Mouse (Mus musculus): ENCODE results near the gene Tomm34. TPM values are rescaled to one million over a fixed set of nuclear protein-coding genes. Genes with fewer than 3 reads are reported as not detected.

Gene Tomm34
- polyA plus RNA-seq, 1 experiment from 2014 or later = 48.3 TPM

DNA sequence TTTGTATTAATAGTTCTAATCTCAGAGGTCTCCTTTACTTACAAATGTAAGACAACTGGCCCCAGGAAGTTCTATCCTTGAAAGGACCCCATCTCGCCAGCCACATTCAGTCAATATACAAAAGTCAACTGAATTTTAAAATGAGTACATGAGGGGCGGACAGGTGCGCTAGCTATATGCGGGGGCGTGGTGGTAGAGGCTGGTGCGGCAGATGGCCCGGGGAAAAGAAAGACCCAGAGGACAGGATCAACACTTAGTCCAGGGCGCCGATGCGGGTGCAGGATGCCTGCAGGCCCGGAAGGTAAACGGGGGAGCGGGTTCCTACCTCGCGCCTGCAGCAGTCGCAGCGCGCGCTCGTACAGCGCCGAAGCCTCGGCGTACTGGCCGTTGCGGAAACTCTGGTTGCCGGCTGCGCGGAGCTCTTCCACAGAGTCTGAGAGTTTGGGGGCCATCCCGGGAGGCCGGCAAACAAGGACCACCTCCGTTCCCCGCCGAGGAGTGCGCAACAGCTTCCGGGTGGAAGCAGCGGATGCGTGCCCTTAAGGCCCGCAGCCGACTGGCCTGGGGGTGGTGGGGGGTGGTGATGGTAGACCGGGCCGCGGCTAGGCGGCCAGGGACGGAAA, 716 bp downstream of the Tomm34 start, which contains the start of gene Stk4:
Gene Stk4, plus strand, starts transcription at position 181 of the 623 bp plus-strand sequence.
- H3K36me3 ChIP-seq (replicated peaks; ENCODE audit: control insufficient read depth, insufficient read depth) = peaks cover 15% of the 10 kb centered on the region
- H3K9me3 ChIP-seq (ENCODE audit: control insufficient read depth, low read length) = no peaks in the 10 kb centered on the region
- H3K4me3 ChIP-seq (replicated peaks; ENCODE audit: low read length) = peak within 1 kb of the TSS; percentile 95
- ATAC-seq (ENCODE audit: low FRiP score) (peak; percentile 40; the same call in 1 of the 2 replicates), DNase-seq (ENCODE audit: low spot score) (peak; percentile 47)
- H3K4me1 ChIP-seq (replicated peaks; ENCODE audit: control insufficient read depth, insufficient read depth, low read length) = peaks cover 19% of the 10 kb centered on the region
- H3K27me3 ChIP-seq (ENCODE audit: control insufficient read depth, insufficient read depth, low read length) = no peaks in the 10 kb centered on the region
- peak within 1 kb of the TSS; percentile 88 for H3K4me2 ChIP-seq (replicated peaks)
- peak within 1 kb of the TSS; percentile 85 for H3K9ac ChIP-seq
- peak within 1 kb of the TSS; percentile 85 for H3K27ac ChIP-seq
- under 1% methylated on average over 45 of the region's 45 CpGs for WGBS

DNA sequence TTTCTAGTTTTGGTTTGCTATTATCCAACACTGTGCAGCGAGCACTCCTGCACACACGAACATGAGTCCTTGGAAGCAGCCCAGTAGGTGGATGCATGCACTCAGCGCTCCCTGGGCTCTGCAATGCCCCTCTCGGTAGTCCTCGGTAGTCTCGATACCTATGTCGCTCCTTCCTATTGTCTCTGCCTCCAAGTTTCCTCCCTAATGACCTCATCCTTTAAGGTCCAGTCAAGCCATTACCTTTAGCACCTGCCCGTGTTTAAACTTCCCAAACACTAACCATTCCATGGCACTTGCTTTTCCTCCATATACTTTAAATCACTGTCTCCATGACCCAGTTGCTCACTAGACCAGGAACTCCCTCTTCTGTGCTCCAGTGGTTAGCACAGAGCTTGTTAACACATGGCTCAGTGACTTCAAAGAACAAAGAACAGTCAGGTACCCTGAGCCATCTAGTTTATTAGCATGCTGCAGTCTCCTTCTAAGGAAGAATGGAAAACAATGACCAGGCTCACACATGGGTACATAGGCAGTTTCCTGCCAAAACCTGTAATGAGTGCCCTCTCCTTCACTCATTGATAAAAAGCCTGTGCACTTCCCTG, 11.2 kb downstream of the Tomm34 start:
- Histone ChIP-seq H3K36me3 (replicated peaks; ENCODE audit: control insufficient read depth, insufficient read depth) (peaks cover 91% of the 10 kb centered on the region), H3K4me2 (replicated peaks) (no peak overlapping the region), H3K27me3 (ENCODE audit: control insufficient read depth, insufficient read depth, low read length) (no peaks in the 10 kb centered on the region), H3K27ac (no peak overlapping the region), H3K4me1 (replicated peaks; ENCODE audit: control insufficient read depth, insufficient read depth, low read length) (no peaks in the 10 kb centered on the region), H3K4me3 (replicated peaks; ENCODE audit: low read length) (no peak overlapping the region), H3K9ac (no peak overlapping the region), H3K9me3 (ENCODE audit: control insufficient read depth, low read length) (no peaks in the 10 kb centered on the region)
- ATAC-seq (ENCODE audit: low FRiP score) (no peak), DNase-seq (ENCODE audit: low spot score) (no peak)
- 91% methylated on average over 8 of the region's 8 CpGs for WGBS

- Histone ChIP-seq H3K4me3 (replicated peaks; ENCODE audit: low read length) (no peak overlapping the region), H3K9me3 (ENCODE audit: control insufficient read depth, low read length) (no peaks in the 10 kb centered on the region), H3K9ac (no peak overlapping the region), H3K4me2 (replicated peaks) (no peak overlapping the region), H3K36me3 (replicated peaks; ENCODE audit: control insufficient read depth, insufficient read depth) (peaks cover 80% of the 10 kb centered on the region), H3K27ac (no peak overlapping the region), H3K4me1 (replicated peaks; ENCODE audit: control insufficient read depth, insufficient read depth, low read length) (no peaks in the 10 kb centered on the region), H3K27me3 (ENCODE audit: control insufficient read depth, insufficient read depth, low read length) (no peaks in the 10 kb centered on the region)
- DNase-seq (ENCODE audit: low spot score) (no peak), ATAC-seq (ENCODE audit: low FRiP score) (no peak)
- 95% methylated on average over 8 of the region's 8 CpGs for WGBS
Measured at GRCm38 (mm10) chr2:164054671-164055070, 16.3 kb downstream of the Tomm34 start.

DNA sequence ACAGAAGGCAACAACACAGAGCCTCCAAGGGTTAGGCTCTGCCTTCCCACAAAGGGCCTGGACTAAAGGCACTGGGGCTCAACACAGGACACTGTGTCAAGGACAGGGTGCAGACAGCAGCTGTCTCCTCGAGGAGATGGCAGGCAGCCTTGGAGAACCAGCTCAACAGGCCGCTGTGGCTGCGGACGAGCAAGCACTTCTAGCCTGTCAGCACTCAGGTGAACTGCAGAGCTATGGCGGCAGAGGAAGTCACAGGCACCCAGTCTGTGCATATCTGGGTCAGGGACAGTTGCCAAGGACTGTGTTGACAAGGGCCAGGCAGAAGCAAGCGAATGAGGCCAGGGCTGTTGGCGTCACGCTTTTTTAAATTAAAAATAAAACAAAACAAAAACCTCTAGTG, 17.2 kb downstream of the Tomm34 start:
- Histone ChIP-seq H3K4me3 (replicated peaks; ENCODE audit: low read length) (no peak overlapping the region), H3K4me2 (replicated peaks) (no peak overlapping the region), H3K27ac (no peak overlapping the region), H3K36me3 (replicated peaks; ENCODE audit: control insufficient read depth, insufficient read depth) (peaks cover 71% of the 10 kb centered on the region), H3K4me1 (replicated peaks; ENCODE audit: control insufficient read depth, insufficient read depth, low read length) (no peaks in the 10 kb centered on the region), H3K27me3 (ENCODE audit: control insufficient read depth, insufficient read depth, low read length) (no peaks in the 10 kb centered on the region), H3K9ac (no peak overlapping the region), H3K9me3 (ENCODE audit: control insufficient read depth, low read length) (no peaks in the 10 kb centered on the region)
- ATAC-seq (ENCODE audit: low FRiP score) (no peak), DNase-seq (ENCODE audit: low spot score) (no peak)
- WGBS = 92% methylated on average over 8 of the region's 8 CpGs

DNA sequence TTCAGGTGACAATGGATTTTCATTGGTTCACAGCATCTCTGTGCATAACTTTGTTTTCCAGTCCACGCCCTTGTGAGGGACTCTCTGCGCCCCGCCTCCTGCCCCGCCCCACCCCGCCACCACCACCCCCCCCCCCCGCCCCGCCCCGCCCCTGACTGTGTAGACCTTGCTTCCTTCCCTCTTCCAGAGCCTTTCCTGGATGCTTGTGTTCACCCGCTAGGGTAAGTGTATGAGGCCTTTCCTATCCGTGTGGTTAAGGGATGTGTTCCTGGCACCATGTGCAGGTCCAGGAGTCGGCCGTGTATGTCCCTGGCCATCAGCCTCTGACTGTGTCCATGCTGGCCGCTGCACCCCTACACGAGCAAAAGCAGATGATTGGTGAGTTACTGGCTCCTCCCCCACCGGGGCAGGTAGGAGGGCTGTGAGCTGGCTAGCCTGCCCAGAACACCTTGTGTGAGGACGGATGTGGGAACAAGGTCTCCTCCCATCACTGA, 23.7 kb downstream of the Tomm34 start:
- Histone ChIP-seq H3K9ac (no peak overlapping the region), H3K4me2 (replicated peaks) (peak overlapping the region; percentile 43), H3K27ac (no peak overlapping the region), H3K27me3 (ENCODE audit: control insufficient read depth, insufficient read depth, low read length) (no peaks in the 10 kb centered on the region), H3K4me1 (replicated peaks; ENCODE audit: control insufficient read depth, insufficient read depth, low read length) (no peaks in the 10 kb centered on the region), H3K9me3 (ENCODE audit: control insufficient read depth, low read length) (no peaks in the 10 kb centered on the region), H3K4me3 (replicated peaks; ENCODE audit: low read length) (peak overlapping the region; percentile 20), H3K36me3 (replicated peaks; ENCODE audit: control insufficient read depth, insufficient read depth) (peaks cover 11% of the 10 kb centered on the region)
- ATAC-seq (ENCODE audit: low FRiP score) = peak; percentile 37; the same call in 1 of the 2 replicates
- DNase-seq (ENCODE audit: low spot score) = no peak
- 6% methylated on average over 16 of the region's 16 CpGs for WGBS

DNA sequence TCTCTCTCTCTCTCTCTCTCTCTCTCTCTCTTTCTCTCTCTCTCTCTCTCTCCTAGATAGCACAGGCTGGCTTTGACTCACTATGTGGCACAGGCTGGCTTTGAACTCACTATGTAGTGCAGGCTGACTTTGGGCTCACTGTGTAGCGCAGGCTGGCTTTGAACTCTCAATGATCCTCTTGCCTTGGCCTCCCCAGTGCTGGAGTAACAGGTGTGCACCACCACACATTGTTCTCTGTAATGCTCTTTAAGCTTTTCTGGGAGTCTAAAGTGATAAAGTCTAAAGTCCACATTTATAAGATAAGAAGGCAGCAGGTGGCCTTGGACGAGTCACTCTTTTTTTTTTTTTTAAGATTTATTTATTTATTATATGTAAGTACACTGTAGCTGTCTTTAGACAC, 29.4 kb downstream of the Tomm34 start:
- Histone ChIP-seq H3K4me2 (replicated peaks) (no peak overlapping the region), H3K27me3 (ENCODE audit: control insufficient read depth, insufficient read depth, low read length) (no peaks in the 10 kb centered on the region), H3K4me3 (replicated peaks; ENCODE audit: low read length) (no peak overlapping the region), H3K27ac (no peak overlapping the region), H3K9me3 (ENCODE audit: control insufficient read depth, low read length) (no peaks in the 10 kb centered on the region), H3K9ac (no peak overlapping the region), H3K4me1 (replicated peaks; ENCODE audit: control insufficient read depth, insufficient read depth, low read length) (no peaks in the 10 kb centered on the region), H3K36me3 (replicated peaks; ENCODE audit: control insufficient read depth, insufficient read depth) (no peaks in the 10 kb centered on the region)
- DNase-seq (ENCODE audit: low spot score) = no peak
- ATAC-seq (ENCODE audit: low FRiP score) = no peak
- 91% methylated on average over 2 of the region's 2 CpGs for WGBS

DNA sequence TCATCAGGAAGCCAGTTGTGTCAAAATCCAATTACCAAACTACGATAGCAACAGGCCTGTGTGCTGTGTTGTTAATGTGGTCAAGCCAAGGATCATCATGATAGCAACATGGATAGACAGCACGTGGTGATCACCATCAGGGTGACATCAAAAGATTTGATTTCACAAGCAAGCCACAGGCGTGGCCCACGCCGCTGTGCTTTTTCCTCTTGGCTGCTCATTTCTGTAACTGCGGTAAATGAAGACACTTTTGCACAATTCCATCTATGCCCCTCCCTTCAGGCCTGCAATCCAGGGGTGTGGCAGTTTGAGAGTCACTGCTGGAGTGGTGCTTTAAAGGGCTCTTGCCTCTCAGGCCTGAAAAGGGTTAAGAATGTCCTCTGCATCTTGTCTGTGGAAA, 30.0 kb downstream of the Tomm34 start:
- Histone ChIP-seq H3K9me3 (ENCODE audit: control insufficient read depth, low read length) (no peaks in the 10 kb centered on the region), H3K4me3 (replicated peaks; ENCODE audit: low read length) (no peak overlapping the region), H3K36me3 (replicated peaks; ENCODE audit: control insufficient read depth, insufficient read depth) (no peaks in the 10 kb centered on the region), H3K4me1 (replicated peaks; ENCODE audit: control insufficient read depth, insufficient read depth, low read length) (no peaks in the 10 kb centered on the region), H3K27me3 (ENCODE audit: control insufficient read depth, insufficient read depth, low read length) (no peaks in the 10 kb centered on the region), H3K4me2 (replicated peaks) (no peak overlapping the region), H3K27ac (no peak overlapping the region), H3K9ac (no peak overlapping the region)
- ATAC-seq (ENCODE audit: low FRiP score) (no peak), DNase-seq (ENCODE audit: low spot score) (no peak)
- 91% methylated on average over 6 of the region's 6 CpGs for WGBS

- H3K9ac ChIP-seq = no peak overlapping the region
- H3K4me2 ChIP-seq (replicated peaks) = no peak overlapping the region
- H3K4me3 ChIP-seq (replicated peaks; ENCODE audit: low read length) = no peak overlapping the region
- H3K4me1 ChIP-seq (replicated peaks; ENCODE audit: control insufficient read depth, insufficient read depth, low read length) = no peaks in the 10 kb centered on the region
- DNase-seq (ENCODE audit: low spot score) = no peak
- H3K9me3 ChIP-seq (ENCODE audit: control insufficient read depth, low read length) = no peaks in the 10 kb centered on the region
- no peaks in the 10 kb centered on the region for H3K27me3 ChIP-seq (ENCODE audit: control insufficient read depth, insufficient read depth, low read length)
- ATAC-seq (ENCODE audit: low FRiP score) = 0 out of 2 replicates have a peak, but pooled peaks have one; percentile 34
- no peak overlapping the region for H3K27ac ChIP-seq
- H3K36me3 ChIP-seq (replicated peaks; ENCODE audit: control insufficient read depth, insufficient read depth) = no peaks in the 10 kb centered on the region
- 96% methylated on average over 1 of the region's 1 CpGs for WGBS
Measured at GRCm38 (mm10) chr2:164038407-164039028, 32.5 kb downstream of the Tomm34 start.

DNA sequence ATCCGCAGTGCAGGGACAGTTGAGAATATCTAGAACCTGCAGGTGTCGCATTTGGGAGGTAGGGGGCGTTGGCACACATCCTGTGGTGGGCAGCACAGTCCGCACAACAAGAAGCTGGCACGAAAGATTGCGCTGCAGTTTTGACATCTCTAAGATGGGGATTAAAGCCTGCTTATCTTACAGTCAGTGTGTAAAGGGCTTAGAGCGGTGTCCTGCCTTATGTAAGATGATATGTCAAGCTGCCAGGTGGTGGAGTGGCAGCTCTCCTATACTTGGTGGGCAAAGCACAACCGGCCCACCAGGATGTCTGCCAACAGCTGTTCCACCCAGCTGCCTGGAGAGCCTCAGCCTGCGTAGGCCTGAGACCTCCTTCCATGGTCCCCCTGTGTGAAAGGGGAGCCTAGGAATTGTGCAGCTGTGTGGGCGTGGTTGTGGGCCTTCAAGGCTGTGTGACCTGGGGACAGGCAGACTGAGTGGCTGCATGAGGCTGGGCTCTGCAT, 34.4 kb downstream of the Tomm34 start:
- no peaks in the 10 kb centered on the region for H3K9me3 ChIP-seq (ENCODE audit: control insufficient read depth, low read length)
- H3K9ac ChIP-seq = no peak overlapping the region
- no peaks in the 10 kb centered on the region for H3K4me1 ChIP-seq (replicated peaks; ENCODE audit: control insufficient read depth, insufficient read depth, low read length)
- no peaks in the 10 kb centered on the region for H3K36me3 ChIP-seq (replicated peaks; ENCODE audit: control insufficient read depth, insufficient read depth)
- ATAC-seq (ENCODE audit: low FRiP score) (no peak), DNase-seq (ENCODE audit: low spot score) (no peak)
- no peak overlapping the region for H3K4me2 ChIP-seq (replicated peaks)
- no peak overlapping the region for H3K27ac ChIP-seq
- WGBS = 59% methylated on average over 10 of the region's 10 CpGs
- no peaks in the 10 kb centered on the region for H3K27me3 ChIP-seq (ENCODE audit: control insufficient read depth, insufficient read depth, low read length)
- no peak overlapping the region for H3K4me3 ChIP-seq (replicated peaks; ENCODE audit: low read length)
